Mouse (Mus musculus) embryonic facial prominence, embryonic 10.5 days (tissue): ENCODE data around the gene Auts2. TPM values are rescaled to one million over a fixed set of nuclear protein-coding genes. Genes with fewer than 3 reads are reported as not detected.

Experiments
- DNase-seq: peaks from one replicate; pipeline ENCODE4 v3.0.0-alpha.2; 2017; ENCODE audit warnings: low spot score
- H3K27ac ChIP-seq: fragments of 300-500 bp; sonication (generic); replicated peaks from 2 replicates; pipeline ENCODE4 v1.5.1; 2016; ENCODE audit warnings: mild to moderate bottlenecking
- H3K27me3 ChIP-seq: fragments of 300-500 bp; sonication (generic); replicated peaks from 2 replicates; pipeline ENCODE4 v1.6.1; 2016; ENCODE audit warnings: low read depth, mild to moderate bottlenecking; ENCODE audit not compliant: poor library complexity, severe bottlenecking
- H3K36me3 ChIP-seq: fragments of 300-500 bp; sonication (generic); replicated peaks from 2 replicates; pipeline ENCODE4 v1.6.1; 2016; ENCODE audit warnings: mild to moderate bottlenecking, moderate library complexity
- H3K4me1 ChIP-seq: fragments of 300-500 bp; sonication (generic); 2 replicates; pipeline ENCODE4 v1.6.1; 2016
- H3K4me3 ChIP-seq: fragments of 300-500 bp; sonication (generic); 2 replicates; pipeline ENCODE4 v1.5.1; 2016; ENCODE audit warnings: mild to moderate bottlenecking, moderate library complexity
- H3K9me3 ChIP-seq: fragments of 300-500 bp; sonication (generic); 2 replicates; pipeline ENCODE4 v1.6.1; 2016; ENCODE audit warnings: mild to moderate bottlenecking
- WGBS: fragments of 180-500 bp; shearing (Covaris S2); methylation state at CpG from one replicate; pipeline ENCODE4 v1.1.7; 2016; 5-methylcytosine and 5-hydroxymethylcytosine counted together
- polyA plus RNA-seq: library from polyadenylated mRNA; unstranded; fragments of >200 nt; fragmentation: Nextera tagmentation; extraction: Ambion mirVana; gene quantifications from 2 replicates; pipeline ENCODE4 v1.2.1, GENCODE M21; 2016

Gene Auts2
- polyA plus RNA-seq, 1 experiment from 2014 or later = 50.0 TPM

DNA sequence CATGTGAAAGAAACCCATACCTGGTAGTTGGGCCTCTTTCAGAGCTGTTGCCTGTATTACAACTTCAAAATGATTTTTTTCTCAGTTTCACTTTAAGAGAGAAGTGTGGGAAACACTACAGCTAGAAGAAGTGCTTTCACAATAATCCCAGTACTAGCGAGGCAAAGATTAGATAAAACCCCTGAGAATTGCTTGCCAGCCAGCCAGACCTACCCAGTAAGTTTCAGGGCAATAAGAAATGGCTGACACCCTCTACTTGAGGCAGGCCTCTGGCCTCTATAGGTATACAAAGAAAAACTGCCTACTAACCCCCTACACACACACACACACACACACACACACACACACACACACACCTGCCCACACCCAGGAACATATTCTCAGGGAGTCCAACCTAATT, 630.2 kb downstream of the Auts2 start:
- peaks cover 19% of the 10 kb centered on the region; the same call in 1 of the 2 replicates for H3K4me1 ChIP-seq
- 0 out of 2 replicates have a peak, but pooled peaks cover 2% of the 10 kb centered on the region for H3K9me3 ChIP-seq
- H3K27me3 ChIP-seq = peaks cover 24% of the 10 kb centered on the region
- 0 out of 2 replicates have a peak, but pooled peaks cover 7% of the 10 kb centered on the region for H3K36me3 ChIP-seq
- DNase-seq = no peak
- H3K27ac ChIP-seq = no peak overlapping the region
- 65% methylated on average over 1 of the region's 1 CpGs for WGBS
- H3K4me3 ChIP-seq = no peak overlapping the region

DNA sequence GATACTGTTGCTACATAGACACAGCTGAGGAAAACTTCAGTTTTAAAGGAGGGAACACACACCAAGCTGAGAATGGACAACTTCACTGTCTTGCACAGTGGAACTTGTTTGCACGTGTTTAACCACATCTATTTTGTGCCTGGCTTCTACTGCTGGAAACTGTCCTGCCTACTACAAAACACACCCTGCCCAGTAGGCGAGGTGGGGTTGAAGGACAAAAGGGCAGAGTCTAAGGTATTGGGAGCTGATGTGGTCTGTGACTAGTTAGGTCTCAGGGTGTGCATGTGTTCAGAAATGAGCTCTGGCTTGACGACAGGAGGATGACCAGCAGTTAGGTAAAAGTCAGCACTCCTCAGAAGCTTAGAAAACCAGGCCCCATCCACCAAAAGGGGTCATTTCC, 636.8 kb downstream of the Auts2 start:
- Histone ChIP-seq H3K36me3 (0 out of 2 replicates have a peak, but pooled peaks cover 7% of the 10 kb centered on the region), H3K9me3 (0 out of 2 replicates have a peak, but pooled peaks cover 2% of the 10 kb centered on the region), H3K27ac (no peak overlapping the region), H3K4me1 (peaks cover 13% of the 10 kb centered on the region), H3K4me3 (no peak overlapping the region), H3K27me3 (0 out of 2 replicates have a peak, but pooled peaks cover 3% of the 10 kb centered on the region)
- no peak for DNase-seq
- 89% methylated on average over 3 of the region's 3 CpGs for WGBS

- WGBS = 79% methylated on average over 10 of the region's 10 CpGs
- Histone ChIP-seq H3K36me3 (0 out of 2 replicates have a peak, but pooled peaks cover 2% of the 10 kb centered on the region), H3K27ac (no peak overlapping the region), H3K9me3 (0 out of 2 replicates have a peak, but pooled peaks cover 2% of the 10 kb centered on the region), H3K4me3 (no peak overlapping the region), H3K4me1 (peaks cover 13% of the 10 kb centered on the region), H3K27me3 (no peaks in the 10 kb centered on the region)
- DNase-seq = no peak
These were observed 638.7 kb downstream of the Auts2 start for GRCm38 (mm10) chr5:131904478-131904877.

GRCm38 (mm10) chr5:131898048-131898638, 645.0 kb downstream of the Auts2 start:
- no peaks in the 10 kb centered on the region for H3K36me3 ChIP-seq
- H3K4me1 ChIP-seq = peaks cover 24% of the 10 kb centered on the region
- no peaks in the 10 kb centered on the region; the same call in 1 of the 2 replicates for H3K27me3 ChIP-seq
- H3K27ac ChIP-seq = no peak overlapping the region
- no peaks in the 10 kb centered on the region for H3K9me3 ChIP-seq
- H3K4me3 ChIP-seq = no peak overlapping the region
- WGBS = 68% methylated on average over 4 of the region's 4 CpGs
- no peak for DNase-seq

- DNase-seq = no peak
- WGBS = 97% methylated on average over 3 of the region's 3 CpGs
- Histone ChIP-seq H3K36me3 (no peaks in the 10 kb centered on the region), H3K4me3 (no peak overlapping the region), H3K27ac (no peak overlapping the region), H3K27me3 (no peaks in the 10 kb centered on the region), H3K4me1 (0 out of 2 replicates have a peak, but pooled peaks cover 2% of the 10 kb centered on the region), H3K9me3 (no peaks in the 10 kb centered on the region)
These were observed 656.5 kb downstream of the Auts2 start for GRCm38 (mm10) chr5:131886636-131887035.

- no peaks in the 10 kb centered on the region for H3K9me3 ChIP-seq
- no peak for DNase-seq
- no peaks in the 10 kb centered on the region for H3K36me3 ChIP-seq
- H3K27me3 ChIP-seq = peaks cover 9% of the 10 kb centered on the region; the same call in 1 of the 2 replicates
- H3K27ac ChIP-seq = no peak overlapping the region
- no peak overlapping the region for H3K4me3 ChIP-seq
- no peaks in the 10 kb centered on the region; the same call in 1 of the 2 replicates for H3K4me1 ChIP-seq
These were observed 666.6 kb downstream of the Auts2 start for GRCm38 (mm10) chr5:131876569-131876968.

GRCm38 (mm10) chr5:131875976-131876375, 667.2 kb downstream of the Auts2 start:
- WGBS = 81% methylated on average over 4 of the region's 4 CpGs
- no peak for DNase-seq

GRCm38 (mm10) chr5:131873116-131873515, 670.0 kb downstream of the Auts2 start:
- Histone ChIP-seq H3K27ac (no peak overlapping the region), H3K9me3 (no peaks in the 10 kb centered on the region), H3K4me3 (no peak overlapping the region), H3K36me3 (no peaks in the 10 kb centered on the region), H3K27me3 (peaks cover 9% of the 10 kb centered on the region; the same call in 1 of the 2 replicates), H3K4me1 (peaks cover 4% of the 10 kb centered on the region; the same call in 1 of the 2 replicates)
- WGBS = 81% methylated on average over 4 of the region's 4 CpGs
- DNase-seq = no peak

More at GRCm38 (mm10) chr5:131875976-131876375, 667.2 kb downstream of the Auts2 start:
- H3K27ac ChIP-seq = no peak overlapping the region
- no peak overlapping the region for H3K4me3 ChIP-seq
- H3K9me3 ChIP-seq = no peaks in the 10 kb centered on the region
- peaks cover 9% of the 10 kb centered on the region; the same call in 1 of the 2 replicates for H3K27me3 ChIP-seq
- no peaks in the 10 kb centered on the region for H3K36me3 ChIP-seq
- H3K4me1 ChIP-seq = peaks cover 4% of the 10 kb centered on the region; the same call in 1 of the 2 replicates

DNA sequence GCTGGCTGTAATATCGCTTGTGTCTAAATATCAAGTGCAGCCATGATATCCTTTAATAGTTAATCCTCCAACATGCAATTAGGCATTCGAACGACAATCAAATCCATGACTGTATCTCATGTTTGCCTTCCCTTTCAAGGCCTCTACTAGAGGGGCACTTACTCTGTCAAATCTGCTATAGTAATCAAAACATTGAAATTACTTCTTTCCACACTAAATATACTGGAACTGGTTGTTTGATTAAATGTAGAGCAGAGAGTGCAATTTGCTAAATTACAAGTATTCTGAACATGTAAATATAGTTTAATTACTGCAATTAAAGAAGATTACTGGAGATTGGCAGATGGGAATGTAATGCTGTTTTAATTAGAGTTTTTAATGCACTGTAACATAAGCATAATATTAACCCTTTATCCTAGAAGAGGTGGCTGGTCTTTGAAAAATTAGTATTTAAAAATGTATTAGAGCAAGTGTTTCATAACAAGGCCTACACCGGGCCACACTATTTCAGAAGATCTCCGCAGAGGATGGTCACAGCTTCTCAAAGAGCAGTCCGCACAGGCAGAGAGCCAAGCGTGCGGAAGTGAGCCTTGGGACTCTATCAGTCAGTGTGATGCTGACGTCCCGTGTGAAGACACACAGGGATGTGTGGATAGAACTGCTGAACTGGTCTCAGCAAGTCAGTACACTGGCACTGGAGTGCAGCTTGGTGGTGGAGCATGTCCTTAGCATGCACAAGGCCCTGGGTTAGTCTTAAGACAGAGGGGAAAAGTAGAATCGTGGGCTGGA, 673.2 kb downstream of the Auts2 start:
- Histone ChIP-seq H3K4me1 (peaks cover 10% of the 10 kb centered on the region), H3K36me3 (no peaks in the 10 kb centered on the region)
- WGBS = 92% methylated on average over 11 of the region's 11 CpGs

DNA sequence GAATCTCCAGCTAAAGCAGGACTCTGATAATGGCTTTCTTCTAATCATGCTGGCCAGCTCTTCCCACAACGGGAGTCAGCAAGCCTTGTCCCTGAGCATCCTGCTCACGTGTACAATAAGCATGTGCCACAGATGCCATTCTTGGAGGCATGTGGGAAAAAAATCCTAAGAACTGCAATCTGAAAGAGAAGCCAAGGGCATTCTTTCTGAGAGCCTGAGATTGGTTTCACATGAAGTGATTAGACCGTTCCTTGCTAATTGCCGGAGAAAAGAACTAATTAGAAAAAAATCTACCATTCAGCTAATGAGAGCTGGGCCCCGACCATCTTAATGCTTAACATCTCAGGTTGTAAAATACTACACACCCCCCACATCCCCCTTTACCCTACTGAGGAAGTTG, 677.9 kb downstream of the Auts2 start:
- H3K4me3 ChIP-seq = no peak overlapping the region
- H3K4me1 ChIP-seq = peaks cover 9% of the 10 kb centered on the region
- no peak for DNase-seq
- peaks cover 7% of the 10 kb centered on the region; the same call in 1 of the 2 replicates for H3K27me3 ChIP-seq
- no peaks in the 10 kb centered on the region for H3K36me3 ChIP-seq
- no peak overlapping the region for H3K27ac ChIP-seq
- H3K9me3 ChIP-seq = no peaks in the 10 kb centered on the region
- WGBS = 61% methylated on average over 5 of the region's 5 CpGs

More for the DNA sequence above, 673.2 kb downstream of the Auts2 start:
- H3K4me3 ChIP-seq = no peak overlapping the region
- H3K27ac ChIP-seq = no peak overlapping the region
- H3K9me3 ChIP-seq = no peaks in the 10 kb centered on the region
- H3K27me3 ChIP-seq = peaks cover 9% of the 10 kb centered on the region; the same call in 1 of the 2 replicates
- DNase-seq = no peak

DNA sequence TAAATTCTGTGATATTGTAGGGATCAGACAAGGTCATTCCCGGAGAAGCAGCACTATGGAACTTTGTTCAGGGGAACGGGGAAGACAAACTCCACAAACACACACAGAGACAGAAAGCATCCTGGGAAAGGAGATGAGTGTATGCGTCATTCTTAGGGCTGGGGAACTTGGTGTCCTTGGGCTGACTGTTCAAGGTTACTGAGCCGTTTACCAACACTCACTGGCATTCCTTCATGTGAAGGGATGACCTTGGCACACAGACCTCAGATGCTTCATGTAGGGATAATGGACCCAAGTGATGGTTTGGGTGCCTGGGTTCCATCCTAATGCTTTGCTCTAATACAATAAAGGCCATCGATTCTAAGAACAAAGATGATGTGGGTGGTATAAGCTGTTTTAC, 685.2 kb downstream of the Auts2 start:
- Histone ChIP-seq H3K36me3 (no peaks in the 10 kb centered on the region), H3K4me3 (no peak overlapping the region), H3K4me1 (peaks cover 46% of the 10 kb centered on the region), H3K27me3 (peaks cover 42% of the 10 kb centered on the region), H3K27ac (no peak overlapping the region), H3K9me3 (no peaks in the 10 kb centered on the region)
- 89% methylated on average over 5 of the region's 5 CpGs for WGBS
- DNase-seq = no peak

DNA sequence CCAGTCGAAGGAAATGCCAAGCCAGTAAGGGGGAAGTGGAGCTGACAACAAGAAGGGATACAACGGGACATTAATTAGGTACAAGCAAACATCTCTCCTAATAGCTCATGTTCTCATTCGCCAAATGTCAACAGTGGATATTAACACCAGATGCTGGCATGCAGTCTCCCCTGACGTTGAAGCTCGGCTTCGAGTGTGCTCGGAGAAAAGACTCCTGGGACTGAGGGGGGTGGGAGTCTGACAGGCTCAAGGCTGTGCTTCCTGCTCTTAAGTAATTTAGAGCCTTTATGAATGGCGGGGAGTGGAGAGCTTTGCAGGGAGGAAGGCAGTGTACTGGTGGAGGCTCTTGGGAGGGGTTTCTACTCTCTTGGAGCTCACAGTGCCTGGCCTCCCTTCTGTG, 687.8 kb downstream of the Auts2 start:
- peaks cover 72% of the 10 kb centered on the region for H3K4me1 ChIP-seq
- 11% methylated on average over 8 of the region's 8 CpGs for WGBS
- peaks cover 51% of the 10 kb centered on the region for H3K27me3 ChIP-seq
- no peaks in the 10 kb centered on the region for H3K9me3 ChIP-seq
- DNase-seq = peak; percentile 83
- H3K27ac ChIP-seq = peak overlapping the region; percentile 40
- no peak overlapping the region for H3K4me3 ChIP-seq
- no peaks in the 10 kb centered on the region for H3K36me3 ChIP-seq
